Mouse (Mus musculus): ENCODE results near the gene Prkg2. TPM values are rescaled to one million over a fixed set of nuclear protein-coding genes. Genes with fewer than 3 reads are reported as not detected.

Gene Prkg2
- polyA plus RNA-seq, 1 experiment, result 11.3 TPM

GRCm38 (mm10) chr5:98882096-98882495 is 155.1 kb downstream of the Prkg2 start:
- no peak for TF ChIP-seq CTCF (IDR thresholded peaks at IDR 0.05; ENCODE audit: borderline replicate concordance, insufficient read depth, low read length)
- no peak for TF ChIP-seq POLR2A (IDR thresholded peaks at IDR 0.05; ENCODE audit: low read depth, low read length)
- Histone ChIP-seq H3K4me3 (ENCODE audit: insufficient read depth, low read length) (no peak overlapping the region), H3K27ac (ENCODE audit: insufficient read depth, low read length) (no peak overlapping the region), H3K4me1 (ENCODE audit: control insufficient read depth, insufficient read depth, low read length) (no peaks in the 10 kb centered on the region)

Other genes starting within 250 kb of the Prkg2 start
- gene Bmp3, start 182.9 kb downstream of the Prkg2 start, polyA plus RNA-seq (2011; ENCODE audit: insufficient read length, low read depth, missing spikeins), result 0.58 and 6.4 TPM in 2 replicates

All from embryonic fibroblast, embryonic 13.5 days (primary cell).